Mouse (Mus musculus) forebrain, embryonic 11.5 days (tissue): ENCODE results near the gene Rbms2. TPM values are rescaled to one million over a fixed set of nuclear protein-coding genes. Genes with fewer than 3 reads are reported as not detected.
"Not testable (repeated sequence)": the region's sequence is repeated elsewhere in the genome, so short reads cannot be mapped to it uniquely, and the experiment has no call there.

Experiments used
- ATAC-seq: fragments of 200-750 bp; cut with Nextera tagmentation; replicated peaks from 2 replicates; pipeline ENCODE4 v1.8.0; 2017; ENCODE audit warnings: moderate TSS enrichment; ENCODE audit not compliant: low FRiP score
- DNase-seq: peaks from one replicate; pipeline ENCODE4 v3.0.0-alpha.2; 2017; ENCODE audit warnings: low spot score
- H3K27ac ChIP-seq: fragments of 300-500 bp; sonication (generic); 2 replicates; pipeline ENCODE4 v1.5.1; 2014; ENCODE audit warnings: low read depth, low read length
- H3K27me3 ChIP-seq: fragments of 300-500 bp; sonication (generic); 2 replicates; pipeline ENCODE4 v1.6.1; 2014; ENCODE audit warnings: mild to moderate bottlenecking, low read length, mixed read lengths; ENCODE audit not compliant: control insufficient read depth, insufficient read depth
- H3K36me3 ChIP-seq: fragments of 300-500 bp; sonication (generic); 2 replicates; pipeline ENCODE4 v1.6.1; 2014; ENCODE audit warnings: mild to moderate bottlenecking, low read length, moderate library complexity, mixed read lengths; ENCODE audit not compliant: control insufficient read depth, insufficient read depth
- H3K4me1 ChIP-seq: fragments of 300-500 bp; sonication (generic); replicated peaks from 2 replicates; pipeline ENCODE4 v1.6.1; 2014; ENCODE audit warnings: low read length, mixed read lengths; ENCODE audit not compliant: control insufficient read depth, insufficient read depth
- H3K4me2 ChIP-seq: fragments of 300-500 bp; sonication (generic); 2 replicates; pipeline ENCODE4 v1.6.1; 2014; ENCODE audit warnings: low read depth, mild to moderate bottlenecking, low read length, moderate library complexity, mixed read lengths; ENCODE audit not compliant: severe bottlenecking
- H3K4me3 ChIP-seq: fragments of 300-500 bp; sonication (generic); 2 replicates; pipeline ENCODE4 v1.5.1; 2014; ENCODE audit warnings: low read depth, low read length
- H3K9ac ChIP-seq: fragments of 300-500 bp; sonication (generic); 2 replicates; pipeline ENCODE4 v1.6.1; 2014; ENCODE audit warnings: low read length
- H3K9me3 ChIP-seq: fragments of 300-500 bp; sonication (generic); 2 replicates; pipeline ENCODE4 v1.6.1; 2016; ENCODE audit warnings: low read length, mixed read lengths; ENCODE audit not compliant: control insufficient read depth
- WGBS: fragments of 180-500 bp; shearing (Covaris S2); extraction: QIAGEN DNeasy Blood & Tissue Kit; methylation state at CpG from one replicate; pipeline ENCODE4 v1.1.7; 2014; 5-methylcytosine and 5-hydroxymethylcytosine counted together
- polyA plus RNA-seq: library from polyadenylated mRNA; unstranded; fragments of >200 nt; fragmentation: Nextera tagmentation; extraction: Ambion mirVana; gene quantifications from 2 replicates; pipeline ENCODE4 v1.2.1, GENCODE M21; 2014

Rbms2 gene
- polyA plus RNA-seq, 1 experiment from 2014 or later = 22.3 TPM

GRCm38 (mm10) chr10:128187181-128187605 lies 7.1 kb upstream of the Rbms2 start:
- Histone ChIP-seq H3K9ac (no peak overlapping the region), H3K4me2 (no peak overlapping the region), H3K27me3 (no peaks in the 10 kb centered on the region), H3K4me3 (no peak overlapping the region), H3K4me1 (no peaks in the 10 kb centered on the region), H3K27ac (no peak overlapping the region), H3K9me3 (no peaks in the 10 kb centered on the region), H3K36me3 (no peaks in the 10 kb centered on the region)
- ATAC-seq (no peak), DNase-seq (no peak)
- 75% methylated on average over 5 of the region's 5 CpGs for WGBS

- Histone ChIP-seq H3K4me2 (no peak overlapping the region), H3K27me3 (no peaks in the 10 kb centered on the region), H3K9me3 (no peaks in the 10 kb centered on the region), H3K9ac (no peak overlapping the region), H3K27ac (no peak overlapping the region), H3K4me3 (no peak overlapping the region), H3K36me3 (no peaks in the 10 kb centered on the region), H3K4me1 (no peaks in the 10 kb centered on the region)
- WGBS = 64% methylated on average over 2 of the region's 2 CpGs
- DNase-seq = peak; percentile 92
- ATAC-seq = peak; percentile 46; the same call in 1 of the 2 replicates
Observed at GRCm38 (mm10) chr10:128185959-128186358, 5.9 kb upstream of the Rbms2 start.

GRCm38 (mm10) chr10:128185277-128185940 lies 5.3 kb upstream of the Rbms2 start:
- Histone ChIP-seq H3K9ac (no peak overlapping the region), H3K9me3 (no peaks in the 10 kb centered on the region), H3K4me1 (no peaks in the 10 kb centered on the region), H3K4me2 (no peak overlapping the region), H3K4me3 (no peak overlapping the region), H3K27me3 (no peaks in the 10 kb centered on the region), H3K36me3 (no peaks in the 10 kb centered on the region), H3K27ac (no peak overlapping the region)
- 84% methylated on average over 6 of the region's 6 CpGs for WGBS
- DNase-seq = no peak
- ATAC-seq = 0 out of 2 replicates have a peak, but pooled peaks have one; percentile 15

- no peak overlapping the region for H3K4me2 ChIP-seq
- ATAC-seq (no peak), DNase-seq (no peak)
- no peaks in the 10 kb centered on the region for H3K4me1 ChIP-seq
- WGBS = 87% methylated on average over 2 of the region's 2 CpGs
- no peak overlapping the region for H3K27ac ChIP-seq
- H3K9ac ChIP-seq = no peak overlapping the region
- H3K4me3 ChIP-seq = no peak overlapping the region
- H3K9me3 ChIP-seq = no peaks in the 10 kb centered on the region
- H3K36me3 ChIP-seq = no peaks in the 10 kb centered on the region
- H3K27me3 ChIP-seq = no peaks in the 10 kb centered on the region
Observed at GRCm38 (mm10) chr10:128184296-128184695, 4.2 kb upstream of the Rbms2 start.

- H3K9ac ChIP-seq = no peak overlapping the region
- DNase-seq (no peak), ATAC-seq (no peak; the same call in 1 of the 2 replicates)
- no peaks in the 10 kb centered on the region for H3K36me3 ChIP-seq
- no peaks in the 10 kb centered on the region; the same call in 1 of the 2 replicates for H3K4me1 ChIP-seq
- H3K4me3 ChIP-seq = no peak overlapping the region
- H3K27ac ChIP-seq = no peak overlapping the region
- H3K27me3 ChIP-seq = no peaks in the 10 kb centered on the region
- no peaks in the 10 kb centered on the region for H3K9me3 ChIP-seq
- H3K4me2 ChIP-seq = no peak overlapping the region
- 85% methylated on average over 4 of the region's 4 CpGs for WGBS
Observed at GRCm38 (mm10) chr10:128177316-128177715, 2.8 kb downstream of the Rbms2 start.

GRCm38 (mm10) chr10:128175996-128176755 lies 3.9 kb downstream of the Rbms2 start:
- H3K9ac ChIP-seq = peak overlapping the region; percentile 68
- peak overlapping the region; percentile 44 for H3K4me3 ChIP-seq

GRCm38 (mm10) chr10:128175302-128175701 lies 4.8 kb downstream of the Rbms2 start:
- H3K4me3 ChIP-seq = peak overlapping the region; percentile 44
- WGBS = 19% methylated on average over 3 of the region's 3 CpGs
- H3K4me2 ChIP-seq = peak overlapping the region; percentile 61
- H3K9ac ChIP-seq = peak overlapping the region; percentile 68
- no peaks in the 10 kb centered on the region; the same call in 1 of the 2 replicates for H3K4me1 ChIP-seq
- no peaks in the 10 kb centered on the region for H3K36me3 ChIP-seq
- H3K9me3 ChIP-seq = no peaks in the 10 kb centered on the region
- ATAC-seq (no peak), DNase-seq (no peak)
- no peak overlapping the region for H3K27ac ChIP-seq
- no peaks in the 10 kb centered on the region for H3K27me3 ChIP-seq

More at GRCm38 (mm10) chr10:128175996-128176755, 3.9 kb downstream of the Rbms2 start:
- ATAC-seq = peak; percentile 86
- peak overlapping the region; percentile 61 for H3K4me2 ChIP-seq
- no peaks in the 10 kb centered on the region for H3K9me3 ChIP-seq
- H3K27ac ChIP-seq = no peak overlapping the region; the same call in 1 of the 2 replicates
- DNase-seq = peak; percentile 85
- WGBS = under 1% methylated on average over 17 of the region's 17 CpGs
- H3K4me1 ChIP-seq = no peaks in the 10 kb centered on the region; the same call in 1 of the 2 replicates
- H3K36me3 ChIP-seq = no peaks in the 10 kb centered on the region
- H3K27me3 ChIP-seq = no peaks in the 10 kb centered on the region

- H3K36me3 ChIP-seq, ATAC-seq, H3K9ac ChIP-seq, DNase-seq, H3K4me1 ChIP-seq, H3K4me2 ChIP-seq, H3K9me3 ChIP-seq, H3K27me3 ChIP-seq, H3K27ac ChIP-seq, H3K4me3 ChIP-seq: not testable (repeated sequence)
- 96% methylated on average over 10 of the region's 10 CpGs for WGBS
Observed at GRCm38 (mm10) chr10:128171348-128171747, 8.7 kb downstream of the Rbms2 start.
